Mouse (Mus musculus): ENCODE measurements at regions not wholly inside any gene's neighbourhood (a gene's known extent, or its start where the extent isn't known, plus 50 kb on each side); places are given as distances from the start of the nearest gene placed in this dataset.
A peak's percentile ranks its signal among the peaks of the same experiment; 100 is the strongest.

DNA sequence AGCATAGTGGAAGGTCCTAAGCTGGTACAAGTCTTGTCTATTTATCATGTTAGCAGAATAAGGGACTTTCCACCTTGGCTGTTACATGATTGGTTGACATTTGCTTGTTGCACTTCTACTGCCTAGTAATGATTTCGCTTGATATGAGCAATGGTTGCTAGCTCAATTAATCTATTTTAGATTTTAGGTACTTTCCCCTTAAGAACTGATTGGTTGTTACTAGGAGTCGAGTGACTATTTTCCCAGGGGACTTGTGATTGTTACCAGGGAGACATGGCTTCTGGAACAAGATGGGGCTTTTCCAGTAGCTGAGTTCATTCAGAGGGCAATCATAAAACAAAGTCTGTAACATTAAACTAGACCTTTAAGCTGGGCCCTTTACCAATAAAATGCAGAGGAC is 100.9 kb downstream of the Nup35 start:
- no peak for DNase-seq (ENCODE audit: low spot score)
- Histone ChIP-seq H3K4me3 (no peak overlapping the region), H3K4me1 (no peaks in the 10 kb centered on the region), H3K27ac (replicated peaks) (no peak overlapping the region), H3K9me3 (no peaks in the 10 kb centered on the region), H3K27me3 (replicated peaks; ENCODE audit: low read depth, poor library complexity, severe bottlenecking) (no peaks in the 10 kb centered on the region), H3K36me3 (replicated peaks) (no peaks in the 10 kb centered on the region)
- WGBS = 67% methylated on average over 2 of the region's 2 CpGs

GRCm38 (mm10) chr2:80724085-80724484 is 107.0 kb downstream of the Nup35 start:
- H3K4me3 ChIP-seq = no peak overlapping the region
- H3K27ac ChIP-seq (replicated peaks) = no peak overlapping the region
- 87% methylated on average over 5 of the region's 5 CpGs for WGBS
- H3K9me3 ChIP-seq = no peaks in the 10 kb centered on the region
- no peaks in the 10 kb centered on the region for H3K36me3 ChIP-seq (replicated peaks)
- DNase-seq (ENCODE audit: low spot score) = no peak
- no peaks in the 10 kb centered on the region for H3K4me1 ChIP-seq
- no peaks in the 10 kb centered on the region for H3K27me3 ChIP-seq (replicated peaks; ENCODE audit: low read depth, poor library complexity, severe bottlenecking)

DNA sequence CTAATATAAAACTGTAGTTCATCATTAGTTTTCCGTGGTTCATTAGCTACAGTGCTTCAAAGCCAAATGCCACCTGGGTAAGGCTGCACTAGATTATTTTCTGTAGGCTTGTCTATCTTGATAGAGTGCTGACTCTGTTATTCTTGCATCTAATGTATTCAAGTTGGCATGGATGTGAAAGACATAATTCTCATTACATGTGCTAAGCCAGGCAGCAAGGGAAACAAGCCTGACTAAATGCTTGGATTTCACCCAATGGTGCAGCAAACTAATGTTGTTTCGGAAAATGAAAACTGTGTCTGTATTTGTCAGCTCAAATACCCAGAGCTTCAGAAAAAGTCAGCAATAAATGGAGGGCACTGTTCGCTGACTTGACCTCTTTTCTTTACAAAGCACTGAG is 114.3 kb downstream of the Nup35 start:
- WGBS = 87% methylated on average over 3 of the region's 3 CpGs
- H3K9me3 ChIP-seq = no peaks in the 10 kb centered on the region
- DNase-seq (ENCODE audit: low spot score) = no peak
- no peak overlapping the region for H3K27ac ChIP-seq (replicated peaks)
- no peaks in the 10 kb centered on the region for H3K4me1 ChIP-seq
- no peak overlapping the region for H3K4me3 ChIP-seq
- H3K27me3 ChIP-seq (replicated peaks; ENCODE audit: low read depth, poor library complexity, severe bottlenecking) = no peaks in the 10 kb centered on the region
- no peaks in the 10 kb centered on the region for H3K36me3 ChIP-seq (replicated peaks)

- no peak overlapping the region for H3K4me3 ChIP-seq
- 75% methylated on average over 6 of the region's 6 CpGs for WGBS
- no peaks in the 10 kb centered on the region for H3K36me3 ChIP-seq (replicated peaks)
- no peaks in the 10 kb centered on the region for H3K9me3 ChIP-seq
- no peaks in the 10 kb centered on the region for H3K4me1 ChIP-seq
- H3K27me3 ChIP-seq (replicated peaks; ENCODE audit: low read depth, poor library complexity, severe bottlenecking) = no peaks in the 10 kb centered on the region
- DNase-seq (ENCODE audit: low spot score) = no peak
- H3K27ac ChIP-seq (replicated peaks) = no peak overlapping the region
Measured at GRCm38 (mm10) chr2:80746737-80747136, 129.7 kb downstream of the Nup35 start.

DNA sequence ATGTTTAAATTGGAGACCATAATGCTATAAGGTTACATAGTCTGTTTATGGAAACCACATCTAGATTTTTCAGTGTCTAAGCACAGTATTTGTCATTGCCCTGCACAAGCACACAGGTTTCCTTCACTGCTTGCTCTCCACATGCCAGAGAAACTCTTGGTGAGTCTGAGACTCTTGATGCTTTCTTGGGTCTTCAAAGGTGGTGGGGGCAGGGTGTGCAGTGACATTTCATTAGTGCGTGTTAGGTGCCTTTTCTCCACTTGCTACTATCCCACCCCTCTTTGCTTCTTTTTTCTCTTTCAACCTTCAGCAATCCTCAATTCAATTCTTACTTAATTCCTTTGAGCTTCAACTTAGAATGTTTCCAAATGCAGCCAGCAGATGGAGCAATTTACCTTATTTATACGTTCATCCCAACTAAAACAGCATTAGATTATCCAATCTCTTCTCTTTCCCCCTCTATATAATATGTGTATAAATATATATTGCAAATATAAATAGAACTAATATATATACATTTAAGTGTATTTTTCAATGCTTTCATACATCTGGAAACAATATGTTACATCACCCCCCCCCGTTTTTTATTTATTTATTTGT is 145.1 kb downstream of the Nup35 start:
- WGBS = 37% methylated on average over 3 of the region's 3 CpGs
- no peak overlapping the region for H3K27ac ChIP-seq (replicated peaks)
- H3K36me3 ChIP-seq (replicated peaks) = no peaks in the 10 kb centered on the region
- no peak for DNase-seq (ENCODE audit: low spot score)
- no peaks in the 10 kb centered on the region for H3K4me1 ChIP-seq
- no peaks in the 10 kb centered on the region for H3K9me3 ChIP-seq
- no peaks in the 10 kb centered on the region for H3K27me3 ChIP-seq (replicated peaks; ENCODE audit: low read depth, poor library complexity, severe bottlenecking)
- no peak overlapping the region for H3K4me3 ChIP-seq

- DNase-seq (ENCODE audit: low spot score) = peak; percentile 37
- WGBS = 54% methylated on average over 5 of the region's 5 CpGs
- no peaks in the 10 kb centered on the region for H3K9me3 ChIP-seq
Measured at GRCm38 (mm10) chr2:80771176-80771575, 154.1 kb downstream of the Nup35 start.

DNA sequence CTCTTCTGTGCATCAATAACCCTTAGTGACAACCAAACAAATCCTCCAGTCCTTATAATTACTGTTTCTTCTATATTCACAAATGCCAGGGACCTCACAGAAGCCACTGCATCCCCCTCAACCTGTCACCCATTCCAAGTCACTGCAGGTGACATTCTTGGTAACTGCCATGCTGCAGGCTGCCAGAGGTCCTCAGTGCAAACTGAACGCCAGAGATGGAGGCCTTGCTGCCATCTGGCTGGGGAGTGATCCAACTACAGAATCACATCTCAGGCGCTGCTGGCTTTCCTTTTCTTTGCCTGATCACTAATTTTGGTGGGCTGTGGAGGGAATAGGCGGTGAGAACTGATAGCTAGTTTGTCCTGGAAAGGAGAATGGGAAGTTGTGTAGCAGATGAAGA is 155.4 kb downstream of the Nup35 start:
- Histone ChIP-seq H3K27me3 (replicated peaks; ENCODE audit: low read depth, poor library complexity, severe bottlenecking) (no peaks in the 10 kb centered on the region), H3K36me3 (replicated peaks) (no peaks in the 10 kb centered on the region), H3K9me3 (no peaks in the 10 kb centered on the region), H3K4me1 (peaks cover 4% of the 10 kb centered on the region; the same call in 1 of the 2 replicates), H3K27ac (replicated peaks) (no peak overlapping the region), H3K4me3 (no peak overlapping the region)
- WGBS = 74% methylated on average over 3 of the region's 3 CpGs
- DNase-seq (ENCODE audit: low spot score) = no peak

More at GRCm38 (mm10) chr2:80771176-80771575, 154.1 kb downstream of the Nup35 start:
- H3K36me3 ChIP-seq (replicated peaks) = no peaks in the 10 kb centered on the region
- no peak overlapping the region for H3K4me3 ChIP-seq
- H3K27ac ChIP-seq (replicated peaks) = no peak overlapping the region
- peaks cover 4% of the 10 kb centered on the region; the same call in 1 of the 2 replicates for H3K4me1 ChIP-seq
- H3K27me3 ChIP-seq (replicated peaks; ENCODE audit: low read depth, poor library complexity, severe bottlenecking) = no peaks in the 10 kb centered on the region

DNA sequence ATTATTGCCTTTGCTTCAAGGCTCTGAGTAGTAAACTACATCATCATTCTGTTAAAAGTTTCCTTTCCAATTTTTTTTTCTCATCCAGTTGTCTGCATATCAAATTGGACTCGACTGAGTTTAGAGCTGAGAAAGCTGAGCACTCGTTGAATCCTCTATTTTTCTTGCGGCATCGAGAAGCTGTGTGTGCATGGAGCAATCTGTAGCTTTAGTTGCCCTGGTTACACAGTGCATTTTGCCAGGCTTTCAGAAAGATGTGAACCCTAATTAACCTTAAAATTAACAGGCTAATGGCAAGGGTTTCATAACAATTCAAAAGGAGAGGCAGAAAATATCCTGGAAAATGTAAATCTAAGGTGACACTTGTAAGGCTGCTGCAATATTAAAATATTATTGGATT is 169.3 kb downstream of the Nup35 start:
- no peak for DNase-seq (ENCODE audit: low spot score)
- Histone ChIP-seq H3K27ac (replicated peaks) (no peak overlapping the region), H3K4me3 (no peak overlapping the region), H3K4me1 (no peaks in the 10 kb centered on the region), H3K27me3 (replicated peaks; ENCODE audit: low read depth, poor library complexity, severe bottlenecking) (no peaks in the 10 kb centered on the region), H3K9me3 (no peaks in the 10 kb centered on the region), H3K36me3 (replicated peaks) (no peaks in the 10 kb centered on the region)
- WGBS = 84% methylated on average over 4 of the region's 4 CpGs

DNA sequence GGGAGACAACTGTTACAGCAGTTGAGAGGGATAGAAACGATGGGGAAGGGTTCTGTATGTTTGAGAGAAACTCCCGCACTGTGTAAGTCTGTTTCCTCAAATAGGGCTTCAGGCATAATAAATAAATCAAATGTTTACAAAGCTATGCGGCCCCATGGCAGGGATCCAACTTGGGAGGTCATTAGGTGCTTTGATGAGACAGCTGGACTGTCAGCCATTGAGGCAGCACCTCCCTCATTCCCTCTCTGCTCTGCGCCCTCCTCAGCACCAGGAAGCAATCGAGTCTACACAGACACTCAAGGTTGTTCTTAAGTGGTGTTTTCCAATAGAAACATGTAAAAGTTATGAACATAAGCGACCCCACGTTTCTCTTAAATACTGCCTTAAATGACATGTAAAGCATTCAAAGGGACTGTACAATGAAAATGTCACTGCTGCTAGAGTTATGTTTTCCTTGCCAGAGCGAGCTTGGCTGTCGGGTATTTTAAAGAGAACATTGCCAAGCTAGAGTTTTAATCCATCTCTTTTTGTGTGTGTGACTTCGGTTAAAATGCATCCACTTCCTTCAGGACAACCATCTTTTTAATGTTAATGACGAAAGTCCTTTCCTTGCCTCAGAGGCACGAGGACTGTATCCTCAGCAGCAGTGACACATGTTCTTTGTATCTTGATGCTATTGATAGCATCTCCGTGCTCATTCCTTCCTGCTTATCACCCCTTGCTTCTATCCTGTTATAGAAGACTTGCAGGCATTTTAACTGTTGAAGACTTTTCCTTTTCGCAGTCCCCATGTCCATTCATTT is 176.5 kb downstream of the Nup35 start:
- Histone ChIP-seq H3K4me3 (no peak overlapping the region), H3K27ac (replicated peaks) (no peak overlapping the region), H3K4me1 (no peaks in the 10 kb centered on the region), H3K36me3 (replicated peaks) (no peaks in the 10 kb centered on the region), H3K27me3 (replicated peaks; ENCODE audit: low read depth, poor library complexity, severe bottlenecking) (no peaks in the 10 kb centered on the region), H3K9me3 (no peaks in the 10 kb centered on the region)
- 83% methylated on average over 14 of the region's 14 CpGs for WGBS
- no peak for DNase-seq (ENCODE audit: low spot score)

GRCm38 (mm10) chr2:80794148-80794507 is 177.1 kb downstream of the Nup35 start:
- no peaks in the 10 kb centered on the region for H3K36me3 ChIP-seq (replicated peaks)
- 86% methylated on average over 7 of the region's 7 CpGs for WGBS

GRCm38 (mm10) chr2:80819268-80819667 is 202.2 kb downstream of the Nup35 start:
- Histone ChIP-seq H3K4me1 (no peaks in the 10 kb centered on the region), H3K27me3 (replicated peaks; ENCODE audit: low read depth, poor library complexity, severe bottlenecking) (no peaks in the 10 kb centered on the region), H3K36me3 (replicated peaks) (no peaks in the 10 kb centered on the region), H3K27ac (replicated peaks) (no peak overlapping the region), H3K4me3 (no peak overlapping the region), H3K9me3 (no peaks in the 10 kb centered on the region)
- 82% methylated on average over 2 of the region's 2 CpGs for WGBS
- no peak for DNase-seq (ENCODE audit: low spot score)

More at GRCm38 (mm10) chr2:80794148-80794507, 177.1 kb downstream of the Nup35 start:
- Histone ChIP-seq H3K27ac (replicated peaks) (no peak overlapping the region), H3K4me3 (no peak overlapping the region), H3K9me3 (no peaks in the 10 kb centered on the region), H3K27me3 (replicated peaks; ENCODE audit: low read depth, poor library complexity, severe bottlenecking) (no peaks in the 10 kb centered on the region), H3K4me1 (no peaks in the 10 kb centered on the region)
- no peak for DNase-seq (ENCODE audit: low spot score)

- H3K36me3 ChIP-seq (replicated peaks) = no peaks in the 10 kb centered on the region
- H3K27ac ChIP-seq (replicated peaks) = no peak overlapping the region
- no peaks in the 10 kb centered on the region for H3K9me3 ChIP-seq
- no peak overlapping the region for H3K4me3 ChIP-seq
- DNase-seq (ENCODE audit: low spot score) = peak; percentile 13
- H3K4me1 ChIP-seq = peaks cover 18% of the 10 kb centered on the region
- H3K27me3 ChIP-seq (replicated peaks; ENCODE audit: low read depth, poor library complexity, severe bottlenecking) = no peaks in the 10 kb centered on the region
- 40% methylated on average over 1 of the region's 1 CpGs for WGBS
Measured at GRCm38 (mm10) chr2:80851056-80851455, 234.0 kb downstream of the Nup35 start.

DNA sequence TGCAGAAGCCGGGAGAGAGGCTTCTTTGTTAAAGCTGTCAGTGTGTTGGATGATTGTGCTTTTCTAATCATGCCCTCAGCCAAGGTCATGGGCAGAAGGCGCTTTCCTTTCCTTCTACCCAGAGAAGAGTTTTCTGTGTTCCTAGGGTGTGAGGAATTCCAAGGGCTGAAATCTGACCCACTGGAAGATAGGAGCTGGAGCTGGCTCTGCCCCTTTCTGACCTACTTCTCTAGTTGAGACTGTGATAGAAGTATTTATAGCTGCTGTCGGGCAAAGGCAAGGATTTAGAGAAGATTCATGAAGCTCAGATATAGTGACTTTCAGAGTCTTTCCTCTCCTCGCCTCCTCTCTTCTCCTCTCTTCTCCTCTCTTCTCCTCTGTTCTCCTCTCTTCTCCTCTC is 238.2 kb downstream of the Nup35 start:
- H3K9me3 ChIP-seq = no peaks in the 10 kb centered on the region
- no peak overlapping the region for H3K27ac ChIP-seq (replicated peaks)
- no peak for DNase-seq (ENCODE audit: low spot score)
- no peak overlapping the region for H3K4me3 ChIP-seq
- no peaks in the 10 kb centered on the region for H3K36me3 ChIP-seq (replicated peaks)
- H3K27me3 ChIP-seq (replicated peaks; ENCODE audit: low read depth, poor library complexity, severe bottlenecking) = no peaks in the 10 kb centered on the region
- peaks cover 18% of the 10 kb centered on the region for H3K4me1 ChIP-seq
- 74% methylated on average over 4 of the region's 4 CpGs for WGBS

Data from embryonic facial prominence, embryonic 10.5 days (tissue).